Mouse (Mus musculus): ENCODE data around the gene Krtcap2. TPM values are rescaled to one million over a fixed set of nuclear protein-coding genes. Genes with fewer than 3 reads are reported as not detected.

The Krtcap2 gene
- total RNA-seq, 2 experiments from 2014 or later, result 78.1 to 93.1 TPM

DNA sequence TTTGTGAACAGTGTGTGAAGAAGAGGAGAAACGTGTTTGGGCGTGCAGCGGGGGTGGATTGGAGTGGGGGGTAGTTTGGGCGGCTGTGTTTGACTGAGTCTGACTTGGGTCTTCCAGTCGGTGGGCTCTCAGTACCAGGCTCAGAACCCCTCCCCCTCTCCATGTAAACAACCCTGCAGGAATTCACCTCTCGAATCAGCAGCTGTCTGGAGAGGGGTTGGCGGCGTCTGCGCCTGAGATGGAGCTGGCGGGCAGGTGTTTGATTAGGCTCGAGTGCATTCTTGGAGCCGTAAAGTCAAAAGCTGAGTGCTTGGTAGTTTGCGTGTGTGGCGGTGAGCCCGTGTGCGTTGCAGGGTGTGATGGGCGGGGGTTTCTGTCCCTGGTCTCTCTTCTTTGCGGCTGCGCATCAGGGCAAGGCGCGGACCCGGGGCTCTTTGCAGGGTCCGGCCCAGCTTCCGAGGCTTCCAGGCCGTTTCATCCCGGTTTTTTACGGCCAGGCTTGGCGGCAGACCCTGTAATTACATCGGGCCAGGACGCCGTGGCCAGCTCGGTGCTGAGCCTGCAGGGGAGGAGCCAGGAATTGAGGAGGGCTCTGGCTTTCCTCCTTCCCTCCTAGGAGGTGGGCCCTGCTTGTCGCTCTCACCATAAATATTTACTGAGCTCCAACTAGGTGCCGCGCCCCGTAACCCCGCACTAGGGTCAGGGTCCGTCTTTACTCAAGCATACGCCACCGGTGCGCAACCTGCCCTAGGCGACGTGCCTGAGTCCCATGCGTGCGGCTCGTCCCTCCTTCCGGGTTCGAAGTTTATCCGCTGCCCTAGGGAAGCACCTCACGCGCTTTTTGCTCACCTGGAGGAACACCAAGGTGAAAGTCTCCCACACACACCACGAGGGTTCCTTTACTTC is 35.1 kb downstream of the Krtcap2 start, which contains the start of gene Efna1:
Gene Efna1, minus strand, starts transcription at position 537 of the 906 bp plus-strand sequence.
- peak; percentile 46 for DNase-seq

DNA sequence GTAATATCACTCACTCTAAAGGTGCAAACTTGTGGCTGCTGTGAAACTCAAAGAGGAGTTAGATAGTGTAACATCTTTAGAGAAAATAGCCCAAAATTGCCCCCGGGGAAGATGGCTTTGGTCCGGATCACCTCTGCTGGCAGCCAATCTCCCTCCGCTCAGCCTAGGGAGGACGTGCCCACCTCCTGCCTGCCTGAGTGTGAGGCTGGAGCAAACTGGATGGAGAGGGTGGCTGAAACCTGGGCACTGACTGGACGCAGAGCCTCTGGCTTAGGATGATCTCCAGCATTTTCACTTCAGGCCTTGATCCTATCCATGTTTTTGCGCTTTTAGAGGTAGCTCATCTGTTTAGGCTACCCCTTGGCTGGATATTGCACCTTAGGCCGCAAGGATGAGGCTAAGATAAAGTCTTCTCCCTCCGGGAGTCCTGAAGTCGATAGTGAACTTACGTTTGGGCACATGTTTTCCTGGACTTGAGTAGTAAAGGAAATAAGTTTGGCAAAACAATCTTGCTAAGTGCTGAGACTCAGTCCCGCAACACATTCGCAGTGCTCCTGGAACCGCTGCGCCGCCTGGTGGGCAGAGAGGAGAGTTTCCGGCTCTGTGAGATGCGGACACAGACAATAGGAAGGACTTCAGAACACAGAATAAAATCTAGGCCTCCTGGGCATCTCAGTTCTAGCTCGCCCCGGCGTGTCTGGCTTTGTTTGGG is 36.0 kb downstream of the Krtcap2 start:
- peak; percentile 88 for DNase-seq

DNA sequence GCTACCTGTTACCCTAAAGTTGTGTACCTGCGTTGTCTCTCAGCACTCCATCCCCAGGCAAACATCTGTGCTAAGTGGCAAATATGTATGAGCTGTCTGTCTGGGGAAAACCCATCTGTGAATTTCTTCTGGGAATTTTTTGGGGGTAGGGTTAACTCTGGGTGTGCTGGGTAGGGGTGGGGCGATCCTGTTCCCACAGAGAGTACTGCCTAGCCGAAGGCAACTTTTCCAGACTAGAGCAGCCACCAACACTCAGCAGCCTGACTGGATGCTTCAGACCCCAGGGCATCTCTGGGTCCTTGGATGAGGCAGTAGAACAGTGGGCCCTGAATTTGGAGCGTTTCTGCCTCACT is 36.5 kb downstream of the Krtcap2 start:
- DNase-seq, result no peak

DNA sequence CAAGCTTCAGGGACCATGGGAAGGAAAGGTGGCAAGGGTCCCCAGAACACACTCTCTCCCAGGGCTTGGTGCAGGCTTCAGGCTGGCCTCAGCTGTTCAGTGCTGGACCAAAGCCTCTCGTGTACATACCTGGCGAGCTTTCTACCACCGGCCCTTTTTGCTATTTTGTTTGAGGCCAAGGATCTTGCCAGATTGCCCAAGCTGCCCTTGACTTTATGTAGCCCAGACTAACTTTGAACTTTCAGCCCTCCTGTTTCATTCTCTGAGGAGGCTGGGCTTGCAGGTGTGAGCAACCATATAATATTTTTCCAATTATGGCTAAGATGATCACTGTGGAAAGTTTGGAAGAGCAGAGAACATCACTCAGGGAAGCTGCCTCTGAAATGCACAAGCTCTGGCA is 38.5 kb downstream of the Krtcap2 start:
- no peak for DNase-seq

DNA sequence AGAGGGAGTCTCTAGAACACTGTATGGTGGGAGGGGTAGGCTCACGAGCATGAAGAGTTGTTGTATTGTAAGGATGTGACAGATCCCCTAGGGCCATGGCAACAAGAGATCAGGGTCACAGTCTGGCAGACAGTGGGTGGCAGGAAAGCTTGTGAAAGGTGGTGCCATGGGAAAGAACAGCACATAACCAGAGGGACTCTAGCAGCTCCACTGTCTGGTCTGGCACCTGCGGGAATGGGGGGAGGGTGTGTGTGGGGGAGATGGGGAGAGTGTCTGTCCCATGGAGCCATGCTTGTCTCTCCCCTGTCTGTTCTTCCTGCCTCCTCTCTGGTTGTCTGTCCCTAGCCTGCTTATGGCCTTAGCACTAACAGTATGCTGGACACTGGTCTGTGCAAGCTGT is 39.8 kb downstream of the Krtcap2 start:
- DNase-seq, result no peak

DNA sequence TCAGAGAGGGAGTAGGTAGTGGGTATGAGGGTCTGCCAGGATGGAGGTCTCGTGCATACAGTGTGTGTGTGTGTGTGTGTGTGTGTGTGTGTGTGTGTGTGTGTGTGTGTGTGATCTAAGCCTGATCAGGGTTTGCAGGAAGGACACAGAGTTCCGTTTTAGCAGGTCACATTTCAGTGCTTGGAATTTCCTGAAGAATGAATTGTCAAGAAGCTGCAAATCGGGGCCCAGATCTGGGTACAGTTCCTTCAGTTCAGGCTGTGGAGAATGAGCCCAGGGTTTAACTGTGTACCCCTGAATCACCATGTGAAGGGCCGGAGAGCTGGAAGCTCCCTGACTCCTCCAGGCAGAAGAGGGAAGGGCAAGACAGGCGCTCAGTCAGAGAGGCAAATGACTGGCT is 41.5 kb downstream of the Krtcap2 start:
- DNase-seq, result no peak

DNA sequence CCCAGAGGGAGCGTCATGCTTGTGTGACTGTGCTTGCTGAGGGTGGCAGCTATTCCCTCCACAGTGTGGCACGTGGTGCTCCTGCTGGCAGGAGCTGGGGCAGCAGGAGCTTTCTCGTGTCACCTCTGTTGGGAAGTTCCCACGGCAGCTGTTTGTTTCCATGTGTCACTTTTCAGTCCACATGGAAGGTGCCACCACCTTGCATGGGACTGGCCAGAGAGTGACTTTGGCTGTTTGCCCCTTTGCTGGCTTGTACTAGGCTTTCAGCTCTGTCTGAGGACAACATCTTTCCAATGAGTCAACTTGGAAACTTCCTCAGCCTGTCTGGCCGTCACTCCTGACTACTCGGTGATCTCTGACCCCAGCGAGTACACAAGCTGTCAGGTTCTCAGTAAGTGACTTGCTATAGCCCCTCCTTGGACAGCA is 42.8 kb downstream of the Krtcap2 start:
- peak; percentile 36 for DNase-seq

DNA sequence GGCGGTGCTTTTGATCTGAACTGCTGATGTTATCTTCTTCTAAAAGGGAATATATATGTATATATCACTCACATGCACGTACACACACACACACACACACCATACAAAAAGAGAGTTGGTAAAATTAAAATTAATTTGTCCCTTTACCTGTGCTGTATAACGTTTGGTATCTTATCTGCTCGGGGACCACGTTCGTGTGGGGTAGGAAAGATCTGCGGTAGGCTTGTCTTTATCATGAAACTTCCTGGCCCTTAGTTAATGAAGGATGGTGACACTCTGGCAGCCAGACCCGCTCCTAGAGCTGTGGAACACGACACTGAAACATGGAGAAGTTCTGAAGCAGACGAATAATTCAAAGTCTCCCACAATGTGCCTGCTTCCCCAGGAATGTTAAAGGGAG is 46.1 kb downstream of the Krtcap2 start:
- DNase-seq, result no peak

DNA sequence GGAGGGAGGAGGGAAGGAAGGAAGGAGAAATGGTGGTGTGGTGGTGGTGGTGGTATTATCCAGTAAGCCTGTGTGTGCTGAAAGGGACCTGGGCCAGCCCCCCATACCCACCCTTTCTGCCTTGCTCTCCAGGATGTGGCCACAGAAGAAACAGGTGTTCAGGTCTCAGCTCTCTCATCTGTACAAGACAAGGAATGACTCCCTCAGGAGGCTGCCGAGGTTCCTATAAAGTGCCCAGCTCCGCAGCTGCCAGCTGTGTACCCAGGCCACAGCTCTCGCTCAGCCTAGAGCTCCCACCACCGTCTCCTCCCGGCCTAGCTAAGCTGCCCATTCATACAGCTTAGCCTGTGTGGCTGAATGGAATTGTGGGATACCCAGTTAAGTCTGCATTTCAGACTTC is 46.5 kb downstream of the Krtcap2 start:
- DNase-seq, result no peak

DNA sequence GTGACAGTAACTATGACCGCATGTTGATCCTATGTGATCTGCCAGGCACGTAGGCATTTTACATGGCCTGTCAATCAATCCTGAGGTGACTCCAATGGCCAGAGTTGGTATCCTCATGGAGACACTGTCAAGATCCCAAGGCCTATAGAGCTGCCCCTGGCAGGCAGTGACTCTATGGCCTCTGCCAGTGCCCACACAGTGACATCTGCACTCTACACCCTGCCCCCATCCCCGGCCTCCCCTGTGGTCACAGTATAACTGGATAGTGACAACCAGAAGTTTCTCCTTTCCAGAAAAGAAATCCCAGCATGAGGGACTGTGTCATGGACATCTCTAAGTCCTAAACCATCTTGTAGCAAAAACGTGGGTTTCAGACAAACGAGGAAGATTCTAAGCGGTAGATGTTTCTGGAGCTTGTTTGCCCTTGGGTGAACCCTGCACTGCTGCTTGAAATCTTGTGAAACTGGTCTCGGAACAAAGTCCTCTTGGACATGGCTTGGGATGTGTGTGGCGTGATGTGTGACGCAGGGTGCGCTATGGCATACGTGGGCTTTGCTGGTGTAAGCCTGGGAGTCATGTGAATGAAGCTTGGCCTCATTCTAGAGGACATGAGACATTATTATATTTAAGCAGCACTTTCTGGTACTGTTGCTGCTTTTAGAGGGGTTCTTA is 47.6 kb downstream of the Krtcap2 start:
- DNase-seq, result no peak

DNA sequence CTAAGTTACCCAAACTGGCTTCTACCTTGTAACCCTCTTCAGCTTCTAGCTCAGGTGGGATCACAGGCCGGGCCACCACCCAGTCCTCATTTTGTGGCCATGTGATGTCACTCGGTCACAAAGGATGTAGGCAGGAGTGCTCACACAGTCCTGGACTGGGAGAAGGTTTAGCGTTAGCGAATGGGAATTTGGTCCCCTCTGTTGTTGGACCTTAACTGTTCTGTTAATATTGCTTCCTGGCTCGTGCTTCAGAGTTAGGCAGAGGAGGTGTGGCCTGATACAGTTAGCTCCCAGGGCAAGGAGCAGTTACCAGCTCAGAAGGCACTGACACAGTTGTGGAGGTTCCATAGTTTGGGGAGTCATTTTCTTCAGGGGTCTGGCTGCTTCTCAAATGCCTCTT is 48.4 kb downstream of the Krtcap2 start:
- no peak for DNase-seq

DNA sequence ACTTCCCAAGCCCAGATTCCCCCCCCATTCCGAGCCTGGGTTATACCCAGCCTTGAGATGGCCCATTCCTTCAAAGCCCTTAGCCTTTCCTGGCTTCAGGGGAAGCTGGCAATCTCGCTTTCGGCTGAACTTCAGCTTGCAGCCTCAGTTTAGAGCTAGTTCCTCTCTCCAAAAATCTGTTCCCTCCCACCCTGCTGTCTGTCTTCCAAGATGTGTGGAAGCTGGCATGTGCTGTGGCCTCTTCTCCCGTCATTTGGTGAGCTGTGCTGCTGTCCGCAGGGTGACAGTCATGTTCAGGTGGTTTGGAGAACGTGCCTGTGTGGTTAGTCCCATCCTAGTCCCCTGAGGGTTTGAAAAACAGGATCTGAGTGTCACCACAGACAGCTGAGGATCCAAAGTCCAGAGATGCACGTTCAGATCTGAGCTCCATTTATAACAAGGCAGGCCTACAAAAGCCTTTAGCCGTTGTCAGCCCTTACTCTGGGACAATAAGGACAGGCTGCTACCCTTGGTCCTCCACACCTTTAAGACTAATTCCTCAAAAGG is 50.0 kb downstream of the Krtcap2 start:
- DNase-seq, result no peak

DNA sequence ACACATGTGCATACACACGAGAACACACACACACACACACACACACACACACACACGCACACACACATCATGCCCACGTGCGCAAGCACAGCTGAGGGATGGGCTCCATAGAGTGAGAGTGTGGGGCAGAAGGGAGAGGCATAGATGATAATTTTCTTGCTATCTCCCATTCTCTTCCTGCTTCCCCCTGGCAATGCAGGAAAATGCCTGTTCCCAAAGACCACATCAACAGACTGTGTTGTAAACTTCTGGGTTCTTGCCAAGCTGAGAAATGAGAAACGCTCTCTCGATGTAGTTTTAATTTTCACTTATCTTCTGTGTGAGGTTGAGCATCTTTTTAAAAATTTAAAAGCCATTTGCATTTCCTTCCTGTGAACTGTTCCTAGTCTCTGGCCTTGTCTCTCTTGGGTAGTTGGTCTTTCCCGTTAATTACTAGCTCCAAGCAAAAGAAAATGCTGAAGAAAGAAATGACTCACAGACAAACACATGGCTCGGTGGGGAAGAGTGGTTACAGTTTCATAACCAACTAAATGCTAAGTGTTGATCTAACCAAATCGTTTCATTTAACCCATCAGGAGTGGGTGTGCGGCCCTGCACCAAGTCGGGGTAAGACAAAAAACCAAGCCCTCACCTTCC is 51.1 kb downstream of the Krtcap2 start:
- no peak for DNase-seq

DNA sequence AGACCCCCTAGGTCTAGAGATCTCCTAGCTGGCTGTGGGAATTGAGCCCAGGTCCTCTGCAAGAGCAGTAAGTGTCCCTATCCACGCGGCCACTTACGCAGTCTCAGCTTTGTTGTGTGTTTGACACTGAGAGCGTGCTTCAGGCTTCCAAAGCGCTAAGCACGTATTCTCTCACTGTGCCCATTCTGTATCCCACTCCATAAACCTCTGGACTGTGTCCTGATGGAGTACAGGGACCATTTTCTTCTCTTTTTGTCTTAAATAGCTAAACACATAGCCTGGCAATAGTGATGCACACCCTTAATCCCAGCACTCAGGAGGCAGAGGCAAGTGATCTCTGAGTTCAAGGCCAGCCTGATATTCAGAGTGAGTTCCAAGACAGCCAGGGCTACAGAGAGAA is 53.1 kb downstream of the Krtcap2 start:
- no peak for DNase-seq

DNA sequence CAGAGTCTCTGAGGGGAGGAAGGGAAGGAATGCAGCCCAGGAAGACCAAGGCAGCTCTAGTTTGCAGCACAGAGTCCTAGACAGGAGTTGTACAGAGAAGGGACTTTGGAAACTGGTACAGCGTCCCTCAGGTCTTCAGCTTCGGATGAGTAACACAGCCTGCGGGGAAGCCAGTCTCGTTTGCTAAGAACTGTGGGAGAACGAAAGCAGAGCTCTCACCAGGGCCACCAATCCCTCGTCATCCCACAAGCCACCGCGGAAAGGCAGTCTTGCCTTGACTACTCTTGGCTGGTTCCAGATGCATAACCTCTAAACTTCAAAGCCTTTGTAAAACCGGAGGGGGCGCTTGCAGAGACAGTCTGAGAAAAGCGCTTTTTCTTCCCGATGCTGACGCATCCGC is 53.7 kb downstream of the Krtcap2 start:
- no peak for DNase-seq

Small RNA genes lying within 50 kb of the gene (microRNA-seq; reads per million reads assigned to microRNA genes)
- 30.9 to 41.3 reads per million in 2 experiments for gene Mir92b

Other genes with a start within 250 kb of the Krtcap2 start
- 1 to 10 TPM; 9.7 to 9.9 TPM for gene Rusc1, start 152.7 kb upstream of the Krtcap2 start, total RNA-seq (2021)
- not detected for gene Gm43738, start 144.9 kb upstream of the Krtcap2 start, total RNA-seq (2021)
- gene Fdps, start 144.0 kb upstream of the Krtcap2 start, total RNA-seq (2021), result 10 to 100 TPM; 33.7 to 35.5 TPM
- under 1 TPM in 1 of 2 experiments, not detected in 1; 0.41 TPM for gene Pklr, start 109.8 kb upstream of the Krtcap2 start, total RNA-seq (2021)
- gene Hcn3, start 85.8 kb upstream of the Krtcap2 start, total RNA-seq (2021), result 1 to 10 TPM in 1 of 2 experiments, under 1 TPM in 1; 0.12 to 1.1 TPM
- gene Clk2, start 81.2 kb upstream of the Krtcap2 start, total RNA-seq (2021), result 10 to 100 TPM; 21.5 to 32.6 TPM
- gene Scamp3, start 68.5 kb upstream of the Krtcap2 start, total RNA-seq (2021), result 10 to 100 TPM; 36.7 to 40.0 TPM
- gene Fam189b, start 62.8 kb upstream of the Krtcap2 start, total RNA-seq (2021), result 10 to 100 TPM; 11.1 to 12.9 TPM
- 10 to 100 TPM; 20.6 to 24.5 TPM for gene Gba, start 43.0 kb upstream of the Krtcap2 start, total RNA-seq (2021)
- 10 to 100 TPM; 46.2 to 61.5 TPM for gene Thbs3, start 30.8 kb upstream of the Krtcap2 start, total RNA-seq (2021)
- 10 to 100 TPM; 55.2 to 57.3 TPM for gene Mtx1, start 18.9 kb upstream of the Krtcap2 start, total RNA-seq (2021)
- gene Muc1, start 16.9 kb upstream of the Krtcap2 start, total RNA-seq (2021), result under 1 TPM; 0.16 to 0.63 TPM
- gene Trim46, start 343 bp downstream of the Krtcap2 start, total RNA-seq (2021), result under 1 TPM; 0.70 to 0.86 TPM
- gene Dpm3, start 13.4 kb downstream of the Krtcap2 start, total RNA-seq (2021), result 10 to 100 TPM; 47.4 to 54.9 TPM
- gene Slc50a1, start 24.6 kb downstream of the Krtcap2 start, total RNA-seq (2021), result 10 to 100 TPM; 19.0 to 28.7 TPM
- 10 to 100 TPM; 21.1 to 26.3 TPM for gene Efna1, start 35.2 kb downstream of the Krtcap2 start, total RNA-seq (2021)
- gene Efna3, start 77.0 kb downstream of the Krtcap2 start, total RNA-seq (2021), result not detected
- gene Efna4, start 92.1 kb downstream of the Krtcap2 start, total RNA-seq (2021), result 1 to 10 TPM in 1 of 2 experiments, under 1 TPM in 1; 0.82 to 1.9 TPM
- gene Adam15, start 104.0 kb downstream of the Krtcap2 start, total RNA-seq (2021), result 10 to 100 TPM; 32.6 to 48.1 TPM
- not detected for gene Dcst2, start 116.0 kb downstream of the Krtcap2 start, total RNA-seq (2021)
- under 1 TPM; 0.12 to 0.14 TPM for gene Dcst1, start 119.3 kb downstream of the Krtcap2 start, total RNA-seq (2021)
- gene Zbtb7b, start 148.8 kb downstream of the Krtcap2 start, total RNA-seq (2021), result 10 to 100 TPM; 19.1 to 21.8 TPM
- under 1 TPM; 0.59 to 0.73 TPM for gene Lenep, start 156.8 kb downstream of the Krtcap2 start, total RNA-seq (2021)
- gene Flad1, start 165.9 kb downstream of the Krtcap2 start, total RNA-seq (2021), result 10 to 100 TPM; 25.8 to 29.5 TPM
- 10 to 100 TPM; 19.7 to 22.3 TPM for gene Cks1b, start 172.4 kb downstream of the Krtcap2 start, total RNA-seq (2021)
- 10 to 100 TPM; 50.0 to 57.8 TPM for gene Shc1, start 172.5 kb downstream of the Krtcap2 start, total RNA-seq (2021)
- 10 to 100 TPM; 15.9 to 22.2 TPM for gene Pygo2, start 184.2 kb downstream of the Krtcap2 start, total RNA-seq (2021)
- 100 to 1,000 TPM; 155 to 167 TPM for gene Pbxip1, start 190.7 kb downstream of the Krtcap2 start, total RNA-seq (2021)
- 1 to 10 TPM; 9.8 to 9.9 TPM for gene Pmvk, start 208.6 kb downstream of the Krtcap2 start, total RNA-seq (2021)